Mouse (Mus musculus): ENCODE measurements around the gene Pabpc1l.
"Not testable (repeated sequence)": the region's sequence is repeated elsewhere in the genome, so short reads cannot be mapped to it uniquely, and the experiment has no call there.

Gene Pabpc1l

DNA sequence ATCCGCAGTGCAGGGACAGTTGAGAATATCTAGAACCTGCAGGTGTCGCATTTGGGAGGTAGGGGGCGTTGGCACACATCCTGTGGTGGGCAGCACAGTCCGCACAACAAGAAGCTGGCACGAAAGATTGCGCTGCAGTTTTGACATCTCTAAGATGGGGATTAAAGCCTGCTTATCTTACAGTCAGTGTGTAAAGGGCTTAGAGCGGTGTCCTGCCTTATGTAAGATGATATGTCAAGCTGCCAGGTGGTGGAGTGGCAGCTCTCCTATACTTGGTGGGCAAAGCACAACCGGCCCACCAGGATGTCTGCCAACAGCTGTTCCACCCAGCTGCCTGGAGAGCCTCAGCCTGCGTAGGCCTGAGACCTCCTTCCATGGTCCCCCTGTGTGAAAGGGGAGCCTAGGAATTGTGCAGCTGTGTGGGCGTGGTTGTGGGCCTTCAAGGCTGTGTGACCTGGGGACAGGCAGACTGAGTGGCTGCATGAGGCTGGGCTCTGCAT lies 11.3 kb downstream of the Pabpc1l start:
- in situ Hi-C loops (cut with MboI, MseI), result no loop called here

DNA sequence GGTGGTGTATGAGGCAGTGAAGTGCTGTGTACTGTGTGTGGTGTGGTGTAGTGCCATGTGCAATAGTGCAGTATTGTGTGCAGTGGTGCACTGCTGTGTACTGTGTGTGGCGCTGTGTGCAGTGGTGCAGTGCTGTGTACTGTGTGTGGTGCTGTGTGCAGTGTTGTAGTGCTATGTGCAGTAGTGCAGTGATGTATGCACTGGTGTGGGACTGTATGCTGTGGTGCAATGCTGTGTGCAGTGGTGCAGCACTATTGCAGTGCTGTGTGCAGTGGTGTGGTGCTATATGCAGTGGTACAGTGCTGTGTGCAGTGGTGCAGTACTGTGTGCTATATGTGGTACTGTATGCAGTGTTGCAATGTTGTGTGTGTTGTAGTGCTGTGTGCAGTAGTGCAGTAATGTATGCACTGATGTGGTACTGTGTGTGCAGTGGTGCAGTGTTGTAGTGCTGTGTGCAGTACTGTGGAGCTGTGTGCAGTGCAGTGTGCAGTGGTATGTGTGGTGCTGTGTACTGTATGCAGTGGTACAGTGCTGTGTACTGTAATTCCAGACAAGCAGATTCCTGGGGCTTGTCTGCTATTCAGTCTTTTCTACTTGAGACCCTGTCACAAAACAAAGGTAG lies 13.3 kb downstream of the Pabpc1l start:
- in situ Hi-C loops (cut with MboI, MseI), result no loop called here

DNA sequence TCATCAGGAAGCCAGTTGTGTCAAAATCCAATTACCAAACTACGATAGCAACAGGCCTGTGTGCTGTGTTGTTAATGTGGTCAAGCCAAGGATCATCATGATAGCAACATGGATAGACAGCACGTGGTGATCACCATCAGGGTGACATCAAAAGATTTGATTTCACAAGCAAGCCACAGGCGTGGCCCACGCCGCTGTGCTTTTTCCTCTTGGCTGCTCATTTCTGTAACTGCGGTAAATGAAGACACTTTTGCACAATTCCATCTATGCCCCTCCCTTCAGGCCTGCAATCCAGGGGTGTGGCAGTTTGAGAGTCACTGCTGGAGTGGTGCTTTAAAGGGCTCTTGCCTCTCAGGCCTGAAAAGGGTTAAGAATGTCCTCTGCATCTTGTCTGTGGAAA lies 15.7 kb downstream of the Pabpc1l start:
- in situ Hi-C loops (cut with MboI, MseI), result no loop called here

DNA sequence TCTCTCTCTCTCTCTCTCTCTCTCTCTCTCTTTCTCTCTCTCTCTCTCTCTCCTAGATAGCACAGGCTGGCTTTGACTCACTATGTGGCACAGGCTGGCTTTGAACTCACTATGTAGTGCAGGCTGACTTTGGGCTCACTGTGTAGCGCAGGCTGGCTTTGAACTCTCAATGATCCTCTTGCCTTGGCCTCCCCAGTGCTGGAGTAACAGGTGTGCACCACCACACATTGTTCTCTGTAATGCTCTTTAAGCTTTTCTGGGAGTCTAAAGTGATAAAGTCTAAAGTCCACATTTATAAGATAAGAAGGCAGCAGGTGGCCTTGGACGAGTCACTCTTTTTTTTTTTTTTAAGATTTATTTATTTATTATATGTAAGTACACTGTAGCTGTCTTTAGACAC lies 16.3 kb downstream of the Pabpc1l start:
- in situ Hi-C loops (cut with MboI, MseI), result no loop called here

DNA sequence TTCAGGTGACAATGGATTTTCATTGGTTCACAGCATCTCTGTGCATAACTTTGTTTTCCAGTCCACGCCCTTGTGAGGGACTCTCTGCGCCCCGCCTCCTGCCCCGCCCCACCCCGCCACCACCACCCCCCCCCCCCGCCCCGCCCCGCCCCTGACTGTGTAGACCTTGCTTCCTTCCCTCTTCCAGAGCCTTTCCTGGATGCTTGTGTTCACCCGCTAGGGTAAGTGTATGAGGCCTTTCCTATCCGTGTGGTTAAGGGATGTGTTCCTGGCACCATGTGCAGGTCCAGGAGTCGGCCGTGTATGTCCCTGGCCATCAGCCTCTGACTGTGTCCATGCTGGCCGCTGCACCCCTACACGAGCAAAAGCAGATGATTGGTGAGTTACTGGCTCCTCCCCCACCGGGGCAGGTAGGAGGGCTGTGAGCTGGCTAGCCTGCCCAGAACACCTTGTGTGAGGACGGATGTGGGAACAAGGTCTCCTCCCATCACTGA lies 22.0 kb downstream of the Pabpc1l start:
- in situ Hi-C loops (cut with MboI, MseI), result no loop called here

DNA sequence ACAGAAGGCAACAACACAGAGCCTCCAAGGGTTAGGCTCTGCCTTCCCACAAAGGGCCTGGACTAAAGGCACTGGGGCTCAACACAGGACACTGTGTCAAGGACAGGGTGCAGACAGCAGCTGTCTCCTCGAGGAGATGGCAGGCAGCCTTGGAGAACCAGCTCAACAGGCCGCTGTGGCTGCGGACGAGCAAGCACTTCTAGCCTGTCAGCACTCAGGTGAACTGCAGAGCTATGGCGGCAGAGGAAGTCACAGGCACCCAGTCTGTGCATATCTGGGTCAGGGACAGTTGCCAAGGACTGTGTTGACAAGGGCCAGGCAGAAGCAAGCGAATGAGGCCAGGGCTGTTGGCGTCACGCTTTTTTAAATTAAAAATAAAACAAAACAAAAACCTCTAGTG lies 28.5 kb downstream of the Pabpc1l start:
- in situ Hi-C loops (cut with MboI, MseI), result no loop called here

DNA sequence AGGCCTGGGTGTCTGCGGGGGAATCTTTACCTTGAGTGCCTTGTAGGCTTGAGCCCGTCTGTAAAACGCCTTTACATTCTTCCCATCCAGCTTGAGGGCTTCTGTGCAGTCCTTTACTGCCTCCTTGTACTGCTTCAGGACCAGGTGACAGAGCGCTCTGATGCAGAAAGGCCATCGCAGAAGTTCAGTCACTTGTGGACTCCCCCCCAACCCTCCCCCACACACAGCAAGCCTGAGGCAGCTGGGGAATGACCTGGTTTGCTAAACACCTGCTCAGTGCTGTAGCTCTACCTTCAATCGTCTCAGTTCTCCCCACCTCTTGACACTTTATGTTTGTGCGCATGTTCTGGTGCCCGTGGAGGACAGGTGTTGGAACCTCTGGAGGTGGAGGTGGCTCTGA lies 29.4 kb downstream of the Pabpc1l start:
- in situ Hi-C loops (cut with MboI, MseI), result no loop called here

DNA sequence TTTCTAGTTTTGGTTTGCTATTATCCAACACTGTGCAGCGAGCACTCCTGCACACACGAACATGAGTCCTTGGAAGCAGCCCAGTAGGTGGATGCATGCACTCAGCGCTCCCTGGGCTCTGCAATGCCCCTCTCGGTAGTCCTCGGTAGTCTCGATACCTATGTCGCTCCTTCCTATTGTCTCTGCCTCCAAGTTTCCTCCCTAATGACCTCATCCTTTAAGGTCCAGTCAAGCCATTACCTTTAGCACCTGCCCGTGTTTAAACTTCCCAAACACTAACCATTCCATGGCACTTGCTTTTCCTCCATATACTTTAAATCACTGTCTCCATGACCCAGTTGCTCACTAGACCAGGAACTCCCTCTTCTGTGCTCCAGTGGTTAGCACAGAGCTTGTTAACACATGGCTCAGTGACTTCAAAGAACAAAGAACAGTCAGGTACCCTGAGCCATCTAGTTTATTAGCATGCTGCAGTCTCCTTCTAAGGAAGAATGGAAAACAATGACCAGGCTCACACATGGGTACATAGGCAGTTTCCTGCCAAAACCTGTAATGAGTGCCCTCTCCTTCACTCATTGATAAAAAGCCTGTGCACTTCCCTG lies 34.5 kb downstream of the Pabpc1l start:
- in situ Hi-C loops (cut with MboI, MseI), result loop anchor here (5.0 kb wide), 1 partner anchor 57 kb away; no protein-coding TSS in a partner anchor

DNA sequence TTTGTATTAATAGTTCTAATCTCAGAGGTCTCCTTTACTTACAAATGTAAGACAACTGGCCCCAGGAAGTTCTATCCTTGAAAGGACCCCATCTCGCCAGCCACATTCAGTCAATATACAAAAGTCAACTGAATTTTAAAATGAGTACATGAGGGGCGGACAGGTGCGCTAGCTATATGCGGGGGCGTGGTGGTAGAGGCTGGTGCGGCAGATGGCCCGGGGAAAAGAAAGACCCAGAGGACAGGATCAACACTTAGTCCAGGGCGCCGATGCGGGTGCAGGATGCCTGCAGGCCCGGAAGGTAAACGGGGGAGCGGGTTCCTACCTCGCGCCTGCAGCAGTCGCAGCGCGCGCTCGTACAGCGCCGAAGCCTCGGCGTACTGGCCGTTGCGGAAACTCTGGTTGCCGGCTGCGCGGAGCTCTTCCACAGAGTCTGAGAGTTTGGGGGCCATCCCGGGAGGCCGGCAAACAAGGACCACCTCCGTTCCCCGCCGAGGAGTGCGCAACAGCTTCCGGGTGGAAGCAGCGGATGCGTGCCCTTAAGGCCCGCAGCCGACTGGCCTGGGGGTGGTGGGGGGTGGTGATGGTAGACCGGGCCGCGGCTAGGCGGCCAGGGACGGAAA lies 45.0 kb downstream of the Pabpc1l start, which contains the start of gene Stk4:
Stk4 (plus strand) TSS at position 181 of the 623 bp plus-strand sequence.
- in situ Hi-C loops (cut with MboI, MseI), result no loop called here

DNA sequence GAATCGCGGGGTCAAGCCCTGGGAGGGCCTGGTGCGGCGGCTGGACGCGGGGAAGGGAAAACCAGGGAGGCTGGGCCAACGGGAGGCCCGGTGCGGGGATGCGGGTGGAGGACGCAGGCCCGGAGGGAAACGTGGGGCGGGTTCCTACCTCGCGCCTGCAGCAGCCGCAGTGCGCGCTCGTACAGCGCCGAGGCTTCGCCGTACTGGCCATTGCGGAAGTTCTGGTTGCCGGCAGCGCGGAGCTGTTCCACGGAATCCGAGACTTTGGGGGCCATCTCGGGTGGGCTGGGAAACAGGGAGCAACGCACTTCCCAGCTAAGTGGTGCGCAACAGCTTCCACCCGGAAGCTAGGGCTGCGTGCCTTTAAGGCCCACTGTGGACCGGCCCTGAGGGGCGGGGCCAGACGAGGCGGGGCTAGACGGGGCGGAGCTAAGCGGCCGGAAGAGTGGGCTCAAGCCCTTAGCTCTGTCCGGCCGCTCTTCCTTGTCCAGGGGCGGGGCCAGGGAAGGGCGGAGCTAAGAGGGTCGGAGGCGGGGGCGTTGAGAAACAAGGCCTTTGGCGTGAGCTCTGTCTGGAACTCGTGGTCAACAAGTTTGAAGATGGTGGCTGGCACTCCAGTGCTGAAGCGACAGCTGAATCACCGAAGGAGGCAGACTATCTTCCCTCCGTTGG lies 45.7 kb downstream of the Pabpc1l start, which contains the start of gene Tomm34:
Tomm34 (minus strand) TSS at position 405 of the 672 bp plus-strand sequence.
- in situ Hi-C loops (cut with MboI, MseI), result no loop called here

DNA sequence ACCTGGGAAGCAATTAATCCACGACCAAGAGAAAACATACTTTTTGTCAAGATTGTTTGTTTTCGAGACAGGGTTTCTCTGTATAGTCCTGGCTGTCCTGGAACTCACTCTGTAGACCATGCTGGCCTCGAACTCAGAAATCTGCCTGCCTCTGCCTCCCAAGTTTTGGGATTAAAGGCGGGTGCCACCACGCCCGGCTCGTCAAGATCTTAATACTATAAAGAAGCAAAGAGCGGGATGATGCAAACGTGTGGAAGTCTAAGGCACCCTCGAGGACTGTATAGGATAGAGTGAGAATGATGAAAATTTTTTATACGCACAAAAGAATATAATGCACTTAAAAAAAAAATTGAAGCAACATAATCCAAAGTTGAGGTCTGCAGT lies 46.2 kb downstream of the Pabpc1l start:
- in situ Hi-C loops (cut with MboI, MseI), result not testable (repeated sequence)

DNA sequence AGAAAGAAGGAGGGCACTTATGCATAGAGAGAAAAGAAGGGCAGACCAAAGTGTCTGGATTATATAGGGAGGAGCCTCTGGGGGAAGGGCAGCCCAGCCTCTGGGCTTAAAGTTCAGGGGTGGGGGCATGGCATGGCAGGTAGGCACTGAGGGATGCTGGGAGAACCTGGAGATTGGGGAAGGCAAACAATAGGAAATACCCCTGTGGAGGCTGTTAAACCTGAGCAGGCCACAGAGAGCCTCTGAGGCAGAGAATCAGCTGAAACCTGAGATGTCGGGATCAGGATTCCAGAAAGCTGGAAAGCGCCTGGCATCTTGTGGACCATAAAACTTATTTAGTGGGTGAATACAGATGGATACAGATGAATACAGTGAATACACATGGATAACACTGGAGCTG lies 46.9 kb downstream of the Pabpc1l start:
- in situ Hi-C loops (cut with MboI, MseI), result no loop called here

DNA sequence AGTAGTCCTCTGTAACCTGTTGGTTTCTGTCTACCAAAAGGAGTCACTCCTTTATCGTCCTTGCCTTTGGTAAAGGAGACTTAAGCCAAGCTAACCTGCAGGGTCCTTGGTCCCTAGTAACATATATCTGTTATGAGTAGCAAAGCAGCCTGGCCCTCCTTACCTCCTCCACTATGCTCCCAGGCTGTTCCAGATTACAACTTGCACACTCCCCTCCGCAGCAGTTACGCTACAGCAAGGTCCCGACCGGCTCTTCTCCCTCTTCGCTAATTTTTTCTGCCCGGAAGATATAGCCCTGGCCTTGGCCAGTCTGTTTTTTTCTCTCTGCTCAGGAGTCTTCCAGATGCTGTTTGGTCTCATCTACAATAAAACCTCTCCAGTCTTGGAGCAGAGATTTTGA lies 47.9 kb downstream of the Pabpc1l start:
- in situ Hi-C loops (cut with MboI, MseI), result no loop called here

DNA sequence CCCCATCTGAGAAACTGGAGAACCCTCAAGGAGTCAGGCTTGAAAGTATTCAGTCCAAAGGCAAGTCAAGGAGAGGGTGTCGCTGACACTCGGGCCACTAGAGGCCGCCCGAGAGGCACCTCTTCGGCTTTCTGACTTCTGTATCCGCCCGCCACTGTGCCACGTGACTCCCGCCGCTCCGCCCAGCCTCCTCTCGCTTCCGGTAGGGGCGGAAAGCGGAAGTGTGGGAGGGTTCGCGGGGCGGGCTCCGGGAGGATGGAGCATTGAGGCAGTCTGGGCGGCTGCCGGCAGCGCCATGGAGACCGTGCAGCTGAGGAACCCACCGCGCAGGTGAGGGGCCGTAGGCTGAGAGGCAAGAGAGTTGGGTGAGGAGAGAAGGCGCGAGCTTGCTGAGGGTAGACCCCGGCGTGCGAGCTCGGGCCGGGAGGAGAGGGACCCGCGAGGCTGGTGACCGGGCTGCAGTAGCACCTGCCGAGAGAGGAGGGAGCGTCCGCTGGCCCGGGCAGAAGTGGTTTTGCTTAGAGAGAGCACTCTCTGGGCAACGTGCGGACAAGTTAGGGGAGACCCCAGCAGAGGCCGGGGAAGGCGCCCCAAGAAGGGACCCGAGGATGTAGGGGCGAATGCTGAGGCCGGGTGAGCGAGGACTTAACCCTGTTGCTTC lies 48.8 kb downstream of the Pabpc1l start:
- in situ Hi-C loops (cut with MboI, MseI), result no loop called here

DNA sequence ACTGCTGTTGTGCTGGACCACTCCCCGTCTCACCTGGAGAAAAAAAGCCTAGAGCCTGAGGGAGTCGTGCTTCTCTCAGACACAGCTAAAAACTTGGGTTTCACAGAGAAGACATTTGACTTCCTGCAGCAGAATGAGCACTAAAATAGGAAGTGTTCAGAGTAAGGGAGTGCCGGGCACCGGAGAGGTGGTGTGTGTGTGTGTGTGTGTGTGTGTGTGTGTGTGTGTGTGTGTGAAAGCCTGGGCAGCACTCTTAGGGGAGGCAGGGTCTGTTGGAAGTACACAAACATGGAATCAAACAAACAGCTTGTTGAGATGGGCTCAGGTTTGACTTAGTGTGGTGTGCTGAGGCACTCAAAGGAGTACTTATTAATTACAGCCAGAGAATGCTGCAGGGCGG lies 49.8 kb downstream of the Pabpc1l start:
- in situ Hi-C loops (cut with MboI, MseI), result loop anchor here (25.0 kb wide), 1 partner anchor 438 kb away; the partner anchor contains the start of gene Serinc3

DNA sequence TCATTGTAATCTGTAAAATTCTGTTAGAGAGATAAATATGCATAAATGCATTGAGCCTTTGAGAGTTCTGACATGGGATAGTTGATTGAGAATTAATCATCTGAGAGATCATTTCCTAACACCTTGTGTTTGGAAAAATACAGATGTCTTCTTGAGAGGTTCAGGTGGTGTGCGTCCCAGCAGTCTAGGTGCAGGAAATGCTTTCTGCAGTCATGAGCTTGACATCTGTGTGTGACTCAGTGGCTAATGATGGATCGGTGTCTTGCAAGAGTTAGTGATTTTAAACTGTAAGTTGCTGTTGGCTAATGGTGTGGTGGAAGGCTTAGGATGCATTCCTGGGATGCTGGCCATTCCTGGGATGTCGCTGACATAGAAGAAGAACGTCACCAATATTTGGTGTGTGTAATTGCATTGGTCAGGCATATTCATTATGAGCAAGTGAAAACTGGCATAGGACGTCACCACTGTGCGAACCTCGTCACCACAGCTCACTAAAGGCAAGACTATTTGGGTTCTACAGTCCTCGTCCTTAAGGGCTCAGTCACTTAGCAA lies 51.7 kb downstream of the Pabpc1l start:
- in situ Hi-C loops (cut with MboI, MseI), result loop anchor here (25.0 kb wide), 1 partner anchor 440 kb away; the partner anchor contains the start of gene Serinc3

DNA sequence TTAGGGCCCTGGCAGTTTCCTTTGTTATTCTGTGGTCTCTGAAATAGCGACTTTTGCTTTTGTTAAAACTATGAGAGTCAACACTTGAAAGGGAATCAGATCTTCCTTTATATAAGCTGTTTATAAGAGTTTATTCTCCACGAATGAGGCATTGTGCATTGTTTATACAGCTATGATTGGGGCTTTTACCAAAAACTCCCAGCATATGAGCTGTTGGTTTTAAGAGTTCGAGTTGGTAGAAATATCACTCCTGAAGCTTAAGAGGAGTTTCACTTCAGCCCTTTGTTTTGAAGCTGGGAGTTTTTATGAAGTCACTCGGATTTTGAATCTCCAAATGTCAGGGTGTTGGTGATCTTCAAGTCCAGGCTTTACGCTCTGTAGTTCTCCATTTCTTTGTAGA lies 52.6 kb downstream of the Pabpc1l start:
- in situ Hi-C loops (cut with MboI, MseI), result loop anchor here (25.0 kb wide), 1 partner anchor 441 kb away; the partner anchor contains the start of gene Serinc3

DNA sequence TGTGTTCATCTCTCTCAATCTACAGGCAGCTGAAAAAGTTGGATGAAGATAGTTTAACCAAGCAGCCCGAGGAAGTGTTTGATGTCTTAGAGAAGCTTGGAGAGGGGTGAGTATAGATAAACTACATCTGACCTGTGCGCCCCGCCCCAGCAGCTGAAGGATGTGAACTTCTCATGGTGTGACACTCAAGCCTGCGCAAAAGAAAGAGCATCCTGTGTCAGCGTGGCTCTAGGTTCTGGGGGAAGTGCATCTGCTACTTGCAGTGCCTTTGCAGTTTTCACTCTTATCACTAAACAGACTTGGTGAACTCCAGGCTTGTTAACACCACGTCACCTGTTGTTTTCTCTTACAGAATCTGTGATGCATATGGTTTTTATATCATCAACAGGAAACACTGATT lies 54.2 kb downstream of the Pabpc1l start:
- in situ Hi-C loops (cut with MboI, MseI), result loop anchor here (25.0 kb wide), 1 partner anchor 442 kb away; the partner anchor contains the start of gene Serinc3

DNA sequence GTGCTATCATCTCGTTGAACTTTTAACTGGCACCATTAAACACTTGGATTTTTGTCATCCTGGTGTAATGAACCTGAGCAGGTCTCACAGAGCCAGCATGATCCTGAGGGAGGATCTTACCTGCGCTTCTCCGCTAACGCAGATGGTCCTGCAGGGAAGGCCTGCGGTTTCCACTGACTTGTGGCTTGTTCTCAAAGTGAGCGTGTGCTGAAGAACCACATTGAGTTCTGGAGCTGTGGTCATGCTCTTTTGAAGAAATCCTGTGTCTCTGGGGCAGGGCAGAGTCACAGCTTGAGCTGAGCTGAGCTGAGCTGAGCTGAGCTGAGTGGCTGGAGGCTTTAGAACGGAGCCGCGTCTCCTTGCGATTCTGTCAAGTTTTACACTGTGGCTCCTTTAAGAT lies 56.3 kb downstream of the Pabpc1l start:
- in situ Hi-C loops (cut with MboI, MseI), result loop anchor here (25.0 kb wide), 1 partner anchor 444 kb away; the partner anchor contains the start of gene Serinc3

DNA sequence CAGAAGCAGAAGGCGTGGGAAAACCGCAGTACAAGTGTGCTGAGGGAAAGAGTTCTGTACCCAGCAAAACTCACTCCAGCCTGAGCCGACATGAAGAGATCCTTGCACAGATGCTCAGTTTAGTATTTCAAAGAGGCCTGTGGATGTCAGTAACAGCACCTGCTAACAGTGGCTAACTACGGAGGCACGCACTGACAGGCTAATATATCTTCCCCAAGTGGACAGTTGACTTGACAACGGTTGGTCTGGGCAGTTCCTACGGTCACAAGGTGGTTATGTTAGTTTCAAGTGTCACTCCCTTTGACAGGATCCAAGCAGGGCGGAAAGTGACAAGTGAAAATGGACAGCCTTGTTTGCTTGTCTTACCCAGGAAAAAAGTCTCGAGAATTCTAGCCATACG lies 56.9 kb downstream of the Pabpc1l start:
- in situ Hi-C loops (cut with MboI, MseI), result loop anchor here (25.0 kb wide), 1 partner anchor 445 kb away; the partner anchor contains the start of gene Serinc3
